Comparison of ENCODE assay signal across 8 mouse cellular contexts in the genomic region with DNA sequence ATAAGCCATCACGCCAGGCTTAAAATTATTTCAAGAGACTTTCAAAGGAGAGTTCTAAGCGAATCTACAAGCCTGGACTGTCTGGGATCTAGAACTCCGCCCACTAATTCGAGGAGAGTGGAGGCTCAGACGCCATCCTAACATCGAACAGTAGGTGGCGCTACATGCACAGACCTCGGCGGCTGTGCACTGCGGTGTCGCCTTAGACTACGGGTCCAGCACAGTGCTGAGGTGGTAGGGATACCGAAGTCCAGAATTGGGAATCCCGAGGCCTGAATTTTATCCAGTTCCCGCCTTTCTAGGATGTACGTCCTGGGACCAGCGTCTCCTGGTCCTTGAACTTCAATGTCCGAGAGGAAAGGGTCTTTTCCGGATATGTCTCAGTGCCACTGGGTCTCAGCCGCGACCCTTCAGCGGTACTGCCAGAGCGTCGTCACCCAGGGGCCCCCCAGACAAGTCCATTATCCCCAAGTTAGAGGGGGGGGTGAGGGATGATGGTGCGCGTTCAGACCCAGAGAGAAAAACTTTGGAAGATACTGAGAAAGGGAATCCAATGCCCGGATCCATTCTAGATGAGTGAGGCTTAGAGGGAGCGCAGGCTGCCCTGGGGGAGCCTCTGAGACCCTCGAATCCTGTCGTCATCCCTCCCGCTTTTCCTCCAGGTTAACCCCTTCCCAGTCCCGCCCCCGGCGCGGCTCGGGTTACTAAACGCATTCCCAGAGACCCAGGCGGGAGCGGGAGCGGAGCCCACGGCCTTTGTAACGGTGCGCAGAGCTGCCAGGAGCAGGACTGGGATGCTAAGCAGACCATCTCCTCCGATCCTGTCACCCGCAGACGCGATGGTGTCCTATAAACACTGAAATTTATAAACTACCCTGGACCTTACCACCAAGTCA. TPM values are rescaled to one million over a fixed set of nuclear protein-coding genes. Genes with fewer than 3 reads are reported as not detected.
DNase-seq lines count a peak whose midpoint lies in the region; ATAC-seq lines count a peak whose summit lies in the region.

No protein-coding gene starts in this region.

- DNase-seq in CD8-positive naive resting alpha-beta T cell, adult 2 months (ENCODE audit: low read depth in 2 of 2, low spot score in 2 of 2): peak; percentile 78 to 85
- peak; percentile 80 for DNase-seq in c-Kit-positive CD71-positive TER-119-negative erythroid progenitor cells, embryonic 14.5 days (ENCODE audit: low read depth)
- DNase-seq in heart, postnatal 10 days: peak; percentile 95 to 96
- peak; percentile 95 for DNase-seq in kidney, postnatal 4 days
- DNase-seq in telencephalon, adult 2 months (ENCODE audit: low read depth, low spot score): peak; percentile 63

- no peak overlapping the region for H3K27ac ChIP-seq in forebrain, embryonic 13.5 days
- H3K27ac ChIP-seq in liver, embryonic 16.5 days (ENCODE audit: low read length): no peak overlapping the region
- no peak overlapping the region for H3K27ac ChIP-seq in neural tube, embryonic 13.5 days (replicated peaks)

- H3K27me3 ChIP-seq in forebrain, embryonic 13.5 days: peaks cover 60% of the 10 kb centered on the region
- H3K27me3 ChIP-seq in liver, embryonic 16.5 days (ENCODE audit: control insufficient read depth, insufficient read depth, low read depth, low read length): peaks cover 90% of the 10 kb centered on the region
- H3K27me3 ChIP-seq in neural tube, embryonic 13.5 days: peaks cover 80% of the 10 kb centered on the region

- intact Hi-C loops in heart, postnatal 10 days (cut with DNase I): loop anchor here (1.0 to 5.0 kb wide), 6 partner anchors 25 to 349 kb away; a partner anchor contains a TSS

- peak overlapping the region; percentile 69 for H3K4me2 ChIP-seq in forebrain, embryonic 13.5 days
- H3K4me2 ChIP-seq in liver, embryonic 16.5 days (ENCODE audit: low read depth, low read length): 0 out of 2 replicates have a peak overlapping the region, but pooled peaks have one; percentile 19
- peak overlapping the region; percentile 54 for H3K4me2 ChIP-seq in neural tube, embryonic 13.5 days

- no peaks in the 10 kb centered on the region for H3K9me3 ChIP-seq in forebrain, embryonic 13.5 days (replicated peaks)
- no peaks in the 10 kb centered on the region for H3K9me3 ChIP-seq in liver, embryonic 16.5 days (replicated peaks; ENCODE audit: control insufficient read depth, low read length)
- H3K9me3 ChIP-seq in neural tube, embryonic 13.5 days: no peaks in the 10 kb centered on the region

- peaks cover 2% of the 10 kb centered on the region for H3K36me3 ChIP-seq in forebrain, embryonic 13.5 days (ENCODE audit: poor library complexity, severe bottlenecking)
- H3K36me3 ChIP-seq in liver, embryonic 16.5 days (ENCODE audit: control insufficient read depth, insufficient read depth): no peaks in the 10 kb centered on the region
- H3K36me3 ChIP-seq in neural tube, embryonic 13.5 days: peaks cover 4% of the 10 kb centered on the region; the same call in 1 of the 2 replicates

- peak; percentile 84 for ATAC-seq in forebrain, embryonic 13.5 days
- peak; percentile 56 for ATAC-seq in liver, embryonic 16.5 days (ENCODE audit: low read depth)
- peak; percentile 80 for ATAC-seq in neural tube, embryonic 13.5 days (ENCODE audit: low read depth)

- H3K4me1 ChIP-seq in forebrain, embryonic 13.5 days: peaks cover 60% of the 10 kb centered on the region
- H3K4me1 ChIP-seq in liver, embryonic 16.5 days (ENCODE audit: control insufficient read depth, low read depth, low read length): peaks cover 5% of the 10 kb centered on the region
- H3K4me1 ChIP-seq in neural tube, embryonic 13.5 days (replicated peaks): peaks cover 69% of the 10 kb centered on the region

- peak overlapping the region; percentile 66 for H3K9ac ChIP-seq in forebrain, embryonic 13.5 days
- H3K9ac ChIP-seq in liver, embryonic 16.5 days (ENCODE audit: low read depth, low read length): no peak overlapping the region
- H3K9ac ChIP-seq in neural tube, embryonic 13.5 days: peak overlapping the region; percentile 58

- 1% methylated on average over 47 of the region's 47 CpGs for WGBS in forebrain, embryonic 13.5 days
- 2% methylated on average over 47 of the region's 47 CpGs for WGBS in liver, embryonic 16.5 days (ENCODE audit: insufficient replicate concordance)
- WGBS in neural tube, embryonic 13.5 days: under 1% methylated on average over 47 of the region's 47 CpGs

- peak overlapping the region; percentile 42 for H3K4me3 ChIP-seq in forebrain, embryonic 13.5 days
- no peak overlapping the region for H3K4me3 ChIP-seq in liver, embryonic 16.5 days (ENCODE audit: low read depth, low read length)
- peak overlapping the region; percentile 35 for H3K4me3 ChIP-seq in neural tube, embryonic 13.5 days

RNA-seq across cellular contexts. Expression of a gene that starts 1.3 kb away (rescaled TPM):
- polyA plus RNA-seq in forebrain, embryonic 13.5 days (2015; fragmentation: Nextera tagmentation; extraction: Ambion mirVana): 10.5 and 13.4 TPM in 2 replicates
- total RNA-seq in heart, postnatal 10 days (2021): 100 to 1,000 TPM; 387 to 393 TPM
- polyA plus RNA-seq in liver, embryonic 16.5 days (2015; fragmentation: Nextera tagmentation; extraction: Ambion mirVana): 5.2 and 7.6 TPM in 2 replicates
- 6.9 and 8.0 TPM in 2 replicates for polyA plus RNA-seq in neural tube, embryonic 13.5 days (2015; fragmentation: Nextera tagmentation; extraction: Ambion mirVana)

RNA-seq across cellular contexts. Expression of a gene that starts 19.6 kb away (rescaled TPM):
- polyA plus RNA-seq in forebrain, embryonic 13.5 days (2015; fragmentation: Nextera tagmentation; extraction: Ambion mirVana): 85.4 and 89.3 TPM in 2 replicates
- 10 to 100 TPM; 13.8 to 17.5 TPM for total RNA-seq in heart, postnatal 10 days (2021)
- polyA plus RNA-seq in liver, embryonic 16.5 days (2015; fragmentation: Nextera tagmentation; extraction: Ambion mirVana): 16.1 and 16.5 TPM in 2 replicates
- 50.6 and 59.6 TPM in 2 replicates for polyA plus RNA-seq in neural tube, embryonic 13.5 days (2015; fragmentation: Nextera tagmentation; extraction: Ambion mirVana)

RNA-seq across cellular contexts. Expression of a gene that starts 21.0 kb away (rescaled TPM):
- 0.62 TPM in 1 of 2 replicates, not detected in the other for polyA plus RNA-seq in forebrain, embryonic 13.5 days (2015; fragmentation: Nextera tagmentation; extraction: Ambion mirVana)
- total RNA-seq in heart, postnatal 10 days (2021): under 1 TPM in 1 of 2 experiments, not detected in 1; 0.99 TPM
- polyA plus RNA-seq in liver, embryonic 16.5 days (2015; fragmentation: Nextera tagmentation; extraction: Ambion mirVana): 0.23 and 0.44 TPM in 2 replicates
- not detected in 2 replicates for polyA plus RNA-seq in neural tube, embryonic 13.5 days (2015; fragmentation: Nextera tagmentation; extraction: Ambion mirVana)

Comparison
In these comparisons a context has a peak if more than half of its experiments do, and no peak if none do; other contexts are left out.
1. H3K4me2 ChIP-seq: peak in every context shown above with its lines; median percentile 69 in forebrain, embryonic 13.5 days; 54 in neural tube, embryonic 13.5 days; 19 in liver, embryonic 16.5 days.